Mouse (Mus musculus) stomach, embryonic 16.5 days (tissue): Measurements from ENCODE around the gene Tns4. TPM values are rescaled to one million over a fixed set of nuclear protein-coding genes. Genes with fewer than 3 reads are reported as not detected.
A peak's percentile ranks its signal among the peaks of the same experiment; 100 is the strongest.

Source experiments
- ATAC-seq: fragments of 200-750 bp; cut with Nextera tagmentation; 2 replicates; pipeline ENCODE4 v1.8.0; 2017; ENCODE audit warnings: moderate number of reproducible peaks, moderate TSS enrichment; ENCODE audit not compliant: insufficient read depth, low FRiP score
- H3K27ac ChIP-seq: fragments of 300-500 bp; sonication (generic); 2 replicates; pipeline ENCODE4 v1.5.1; 2014; ENCODE audit warnings: low read length
- H3K27me3 ChIP-seq: fragments of 300-500 bp; sonication (generic); 2 replicates; pipeline ENCODE4 v1.6.1; 2014; ENCODE audit warnings: low read length, control low read depth, mixed read lengths; ENCODE audit not compliant: control insufficient read depth, insufficient read depth
- H3K36me3 ChIP-seq: fragments of 300-500 bp; sonication (generic); 2 replicates; pipeline ENCODE4 v1.6.1; 2014; ENCODE audit warnings: low read length; ENCODE audit not compliant: control insufficient read depth, insufficient read depth
- H3K4me1 ChIP-seq: fragments of 300-500 bp; sonication (generic); 2 replicates; pipeline ENCODE4 v1.6.1; 2014; ENCODE audit warnings: low read length, control low read depth, mixed read lengths; ENCODE audit not compliant: control insufficient read depth, insufficient read depth
- H3K4me2 ChIP-seq: fragments of 300-500 bp; sonication (generic); 2 replicates; pipeline ENCODE4 v1.6.1; 2014; ENCODE audit warnings: low read depth, low read length, mixed read lengths
- H3K4me3 ChIP-seq: fragments of 300-500 bp; sonication (generic); replicated peaks from 2 replicates; pipeline ENCODE4 v1.5.1; 2014; ENCODE audit warnings: mild to moderate bottlenecking, low read length
- H3K9ac ChIP-seq: fragments of 300-500 bp; sonication (generic); 2 replicates; pipeline ENCODE4 v1.6.1; 2014; ENCODE audit warnings: low read length
- H3K9me3 ChIP-seq: fragments of 300-500 bp; sonication (generic); replicated peaks from 2 replicates; pipeline ENCODE4 v1.6.1; 2016; ENCODE audit warnings: low read length, control low read depth; ENCODE audit not compliant: control insufficient read depth
- WGBS: fragments of 180-500 bp; shearing (Covaris S2); extraction: QIAGEN DNeasy Blood & Tissue Kit; methylation state at CpG from one replicate; pipeline ENCODE4 v1.1.7; 2014; 5-methylcytosine and 5-hydroxymethylcytosine counted together
- polyA plus RNA-seq: library from polyadenylated mRNA; unstranded; fragments of >200 nt; fragmentation: Nextera tagmentation; extraction: Ambion mirVana; gene quantifications from 2 replicates; pipeline ENCODE4 v1.2.1, GENCODE M21; 2015

Tns4 gene
- polyA plus RNA-seq, 1 experiment from 2014 or later = 1.8 TPM

GRCm38 (mm10) chr11:99110370-99111110 lies 21.4 kb upstream of the Tns4 start:
- H3K4me3 ChIP-seq = no peak overlapping the region
- peaks cover 29% of the 10 kb centered on the region for H3K4me1 ChIP-seq
- no peak overlapping the region for H3K4me2 ChIP-seq
- ATAC-seq = no peak
- H3K27ac ChIP-seq = peak overlapping the region; percentile 62; the same call in 1 of the 2 replicates
- no peaks in the 10 kb centered on the region for H3K9me3 ChIP-seq
- no peaks in the 10 kb centered on the region for H3K36me3 ChIP-seq
- no peak overlapping the region for H3K9ac ChIP-seq
- no peaks in the 10 kb centered on the region for H3K27me3 ChIP-seq
- 72% methylated on average over 15 of the region's 15 CpGs for WGBS

DNA sequence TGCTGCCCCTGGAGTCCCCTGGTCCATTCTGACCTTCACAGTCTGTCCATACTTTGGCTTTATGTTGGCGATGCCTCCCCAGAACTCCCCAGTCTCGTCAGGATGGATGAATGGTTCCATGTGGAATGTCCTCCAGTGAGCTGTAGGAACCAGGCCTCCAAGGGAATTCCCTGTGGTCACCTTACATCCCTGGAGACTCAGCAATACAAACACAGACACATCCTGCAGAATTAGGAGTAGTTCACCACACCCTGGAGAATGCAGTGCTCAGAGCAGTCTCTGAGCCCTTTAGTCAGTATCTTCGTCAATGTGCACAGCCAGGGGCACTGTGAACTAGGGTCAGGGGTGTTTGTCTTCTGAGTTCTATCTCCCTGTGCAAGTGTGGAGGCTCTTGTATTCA lies 19.2 kb upstream of the Tns4 start:
- no peaks in the 10 kb centered on the region for H3K36me3 ChIP-seq
- no peak overlapping the region for H3K4me2 ChIP-seq
- no peaks in the 10 kb centered on the region for H3K9me3 ChIP-seq
- 68% methylated on average over 3 of the region's 3 CpGs for WGBS
- ATAC-seq = no peak
- H3K27ac ChIP-seq = no peak overlapping the region
- H3K4me1 ChIP-seq = peaks cover 23% of the 10 kb centered on the region
- no peak overlapping the region for H3K4me3 ChIP-seq
- no peak overlapping the region for H3K9ac ChIP-seq
- H3K27me3 ChIP-seq = no peaks in the 10 kb centered on the region

DNA sequence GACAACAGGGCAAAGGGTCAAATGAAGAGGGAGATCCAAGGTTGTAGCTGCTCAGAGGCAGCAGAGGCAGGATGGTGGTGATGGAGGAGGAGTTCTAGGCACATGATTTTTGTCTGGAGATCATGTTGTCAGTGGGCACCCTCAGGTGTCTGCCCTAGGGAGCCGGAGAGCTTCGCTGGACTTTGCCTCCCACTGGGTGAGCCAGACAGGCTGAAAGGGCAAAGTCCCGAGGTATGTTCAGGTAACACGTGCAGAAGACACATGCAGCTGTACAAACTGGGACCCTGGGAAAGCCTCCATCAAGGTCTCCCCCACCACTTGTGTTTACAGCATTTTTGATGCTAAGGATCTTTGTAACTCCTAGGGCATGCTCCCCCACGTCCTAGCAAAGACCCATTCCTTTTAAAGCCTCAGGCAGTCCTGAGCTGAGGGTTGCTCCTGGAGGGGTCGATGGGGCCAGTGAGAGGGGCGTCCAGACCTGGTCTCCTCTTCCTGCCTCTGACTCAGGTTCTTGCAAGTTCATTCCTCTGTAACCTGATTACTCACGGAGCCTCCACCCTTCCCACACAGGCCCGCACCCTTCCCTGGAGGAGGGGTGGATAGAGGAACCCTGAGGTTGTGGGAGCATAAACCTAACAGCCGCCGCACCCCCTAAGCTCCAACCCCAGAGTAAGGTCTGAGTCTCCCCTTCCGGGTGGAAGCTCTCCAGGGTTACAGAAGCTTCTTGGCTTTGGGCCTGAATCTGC lies 17.0 kb upstream of the Tns4 start:
- WGBS = 33% methylated on average over 12 of the region's 12 CpGs
- Histone ChIP-seq H3K9me3 (no peaks in the 10 kb centered on the region), H3K4me1 (peaks cover 15% of the 10 kb centered on the region), H3K4me3 (no peak overlapping the region), H3K4me2 (0 out of 2 replicates have a peak overlapping the region, but pooled peaks have one; percentile 11), H3K27ac (peak overlapping the region; percentile 82), H3K36me3 (no peaks in the 10 kb centered on the region), H3K27me3 (no peaks in the 10 kb centered on the region), H3K9ac (peak overlapping the region; percentile 3; the same call in 1 of the 2 replicates)
- peak; percentile 75 for ATAC-seq

DNA sequence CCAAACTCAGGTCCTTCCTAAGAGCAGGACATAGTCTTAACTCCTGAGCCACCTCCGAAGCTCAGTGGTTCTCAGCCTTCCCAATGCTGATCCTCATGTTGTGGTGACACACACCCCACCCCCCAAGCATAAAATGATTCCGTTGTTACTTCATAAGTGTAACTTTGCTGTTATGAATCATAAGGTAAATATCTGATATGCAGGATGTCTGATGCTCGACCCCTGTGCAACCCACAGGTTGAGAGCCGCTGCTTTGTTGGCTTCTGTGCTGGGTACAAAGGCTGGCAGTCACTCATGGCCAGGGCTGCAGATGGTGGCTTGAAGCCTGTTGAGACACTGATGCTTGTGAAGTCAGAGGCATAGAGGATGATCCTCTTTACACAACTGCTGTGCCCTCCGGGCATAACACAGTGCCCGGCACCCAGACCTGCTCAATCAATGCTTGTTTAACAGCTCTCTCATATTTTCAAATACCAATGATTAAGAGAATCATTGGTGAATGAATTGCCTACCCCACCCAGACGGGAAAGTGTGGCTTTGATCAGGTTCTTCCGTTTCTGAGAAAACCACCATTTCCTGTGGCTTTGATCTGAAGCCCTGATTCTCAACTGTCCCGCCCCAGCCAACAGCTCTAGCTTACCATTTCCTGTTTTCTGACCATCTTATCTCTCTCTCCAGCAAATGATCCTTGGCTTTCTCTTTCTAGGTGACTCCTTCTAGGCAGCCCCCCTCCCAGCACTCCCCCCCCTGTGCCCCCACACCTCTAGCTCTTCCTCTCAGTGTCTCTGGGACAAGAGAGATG lies 15.7 kb upstream of the Tns4 start:
- H3K4me3 ChIP-seq = no peak overlapping the region
- no peak for ATAC-seq
- no peaks in the 10 kb centered on the region for H3K36me3 ChIP-seq
- H3K9ac ChIP-seq = no peak overlapping the region
- no peaks in the 10 kb centered on the region for H3K27me3 ChIP-seq
- H3K4me1 ChIP-seq = peaks cover 15% of the 10 kb centered on the region
- 53% methylated on average over 9 of the region's 9 CpGs for WGBS
- H3K4me2 ChIP-seq = no peak overlapping the region
- no peaks in the 10 kb centered on the region for H3K9me3 ChIP-seq
- H3K27ac ChIP-seq = peak overlapping the region; percentile 56; the same call in 1 of the 2 replicates

- no peak for ATAC-seq
- H3K36me3 ChIP-seq = no peaks in the 10 kb centered on the region
- no peak overlapping the region for H3K4me3 ChIP-seq
- H3K4me1 ChIP-seq = peaks cover 15% of the 10 kb centered on the region
- H3K9ac ChIP-seq = no peak overlapping the region
- WGBS = 77% methylated on average over 9 of the region's 9 CpGs
- no peaks in the 10 kb centered on the region for H3K27me3 ChIP-seq
- H3K27ac ChIP-seq = no peak overlapping the region
- H3K4me2 ChIP-seq = no peak overlapping the region
- no peaks in the 10 kb centered on the region for H3K9me3 ChIP-seq
These were observed 13.6 kb upstream of the Tns4 start for GRCm38 (mm10) chr11:99102575-99103270.

- H3K9me3 ChIP-seq = no peaks in the 10 kb centered on the region
- 60% methylated on average over 8 of the region's 8 CpGs for WGBS
- H3K27me3 ChIP-seq = no peaks in the 10 kb centered on the region
- no peak overlapping the region for H3K4me2 ChIP-seq
- H3K36me3 ChIP-seq = no peaks in the 10 kb centered on the region
- H3K4me1 ChIP-seq = peaks cover 7% of the 10 kb centered on the region
- ATAC-seq = no peak
- H3K4me3 ChIP-seq = no peak overlapping the region
- no peak overlapping the region for H3K27ac ChIP-seq
- H3K9ac ChIP-seq = no peak overlapping the region
These were observed 12.6 kb upstream of the Tns4 start for GRCm38 (mm10) chr11:99101693-99102092.

DNA sequence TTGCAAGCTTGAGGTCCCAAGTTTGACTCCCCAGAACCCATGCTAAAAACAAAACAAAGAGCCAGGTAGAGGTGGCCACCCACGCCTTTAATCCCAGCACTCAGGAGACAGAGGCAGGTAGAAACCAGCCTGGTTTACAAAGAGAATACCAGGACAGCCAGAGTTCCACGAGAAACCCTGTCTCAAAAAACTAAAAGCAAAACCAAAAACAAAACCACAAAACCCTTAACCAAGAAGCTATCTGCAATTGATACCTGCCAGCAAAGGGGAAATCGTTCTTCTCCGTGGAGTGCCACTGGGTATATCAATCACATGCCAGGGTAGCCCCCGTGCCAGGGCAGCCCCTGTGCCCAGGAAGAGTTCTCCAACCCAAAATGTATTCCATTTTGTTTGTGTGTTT lies 11.1 kb upstream of the Tns4 start:
- Histone ChIP-seq H3K9me3 (no peaks in the 10 kb centered on the region), H3K4me2 (no peak overlapping the region), H3K4me1 (no peaks in the 10 kb centered on the region), H3K27me3 (no peaks in the 10 kb centered on the region), H3K36me3 (no peaks in the 10 kb centered on the region), H3K9ac (no peak overlapping the region), H3K27ac (no peak overlapping the region), H3K4me3 (no peak overlapping the region)
- WGBS = 82% methylated on average over 5 of the region's 5 CpGs
- ATAC-seq = no peak

DNA sequence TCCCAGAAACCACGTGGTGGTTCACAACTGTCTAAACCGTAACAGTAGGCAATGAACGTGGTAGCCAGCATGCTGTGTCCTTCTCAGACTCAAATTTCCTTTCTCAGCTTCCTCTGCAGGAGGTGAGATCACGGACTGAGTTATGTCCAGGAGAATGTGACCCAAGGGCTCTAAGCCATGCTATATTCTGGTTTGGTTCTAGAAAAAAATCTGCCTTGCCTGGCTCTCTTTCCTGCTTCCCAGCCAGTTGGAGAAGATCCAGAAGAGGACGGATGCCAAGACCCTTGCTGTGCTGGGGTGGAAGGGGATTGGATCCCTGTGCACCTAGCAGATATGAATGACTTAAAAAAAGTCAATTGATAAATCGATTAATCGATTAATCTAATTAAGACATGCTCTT lies 10.4 kb upstream of the Tns4 start:
- Histone ChIP-seq H3K9ac (no peak overlapping the region), H3K27me3 (no peaks in the 10 kb centered on the region), H3K4me3 (no peak overlapping the region), H3K4me1 (no peaks in the 10 kb centered on the region), H3K4me2 (no peak overlapping the region), H3K27ac (no peak overlapping the region), H3K9me3 (no peaks in the 10 kb centered on the region), H3K36me3 (no peaks in the 10 kb centered on the region)
- 72% methylated on average over 7 of the region's 7 CpGs for WGBS
- no peak for ATAC-seq
